Comparison of ENCODE assay signal across 8 mouse cellular contexts in genomic region chr5:73431581-73431980, GRCm38 (mm10). TPM values are rescaled to one million over a fixed set of nuclear protein-coding genes. Genes with fewer than 3 reads are reported as not detected.
DNase-seq lines count a peak whose midpoint lies in the region; ATAC-seq and TF ChIP-seq lines count a peak whose summit lies in the region.

No protein-coding gene starts in this region.

- H3K27ac ChIP-seq in heart, embryonic 10.5 days, result no peak overlapping the region
- H3K27ac ChIP-seq in gastrocnemius, adult 2 months, result no peak overlapping the region
- no peak overlapping the region for H3K27ac ChIP-seq in intestine, embryonic 15.5 days
- peak overlapping the region; percentile 61 for H3K27ac ChIP-seq in midbrain, embryonic 15.5 days
- no peak overlapping the region for H3K27ac ChIP-seq in stomach, embryonic 14.5 days (ENCODE audit: low read length)

- peak; percentile 94 for DNase-seq in heart, adult 11 months
- no peak for DNase-seq in heart, embryonic 10.5 days (ENCODE audit: low spot score)
- DNase-seq in cerebellum, postnatal 25 days, result peak; percentile 80 to 89
- DNase-seq in gastrocnemius, adult 2 months, result peak; percentile 75
- DNase-seq in left cerebral cortex, postnatal 25 days (ENCODE audit: low spot score in 2 of 2), result peak; percentile 88 to 93

- ATAC-seq in intestine, embryonic 15.5 days, result peak; percentile 63; the same call in 1 of the 2 replicates
- ATAC-seq in midbrain, embryonic 15.5 days (replicated peaks), result peak; percentile 92
- ATAC-seq in stomach, embryonic 14.5 days (ENCODE audit: insufficient number of reproducible peaks, insufficient read depth, low FRiP score, low read depth), result peak; percentile 23; the same call in 1 of the 2 replicates

- no peak overlapping the region for H3K4me2 ChIP-seq in intestine, embryonic 15.5 days (replicated peaks)
- peak overlapping the region; percentile 27; the same call in 1 of the 2 replicates for H3K4me2 ChIP-seq in midbrain, embryonic 15.5 days
- no peak overlapping the region for H3K4me2 ChIP-seq in stomach, embryonic 14.5 days (replicated peaks; ENCODE audit: low read depth, low read length)

- H3K4me3 ChIP-seq in heart, embryonic 10.5 days, result no peak overlapping the region
- no peak overlapping the region for H3K4me3 ChIP-seq in gastrocnemius, adult 2 months
- no peak overlapping the region for H3K4me3 ChIP-seq in intestine, embryonic 15.5 days (replicated peaks)
- H3K4me3 ChIP-seq in midbrain, embryonic 15.5 days, result no peak overlapping the region
- H3K4me3 ChIP-seq in stomach, embryonic 14.5 days (ENCODE audit: low read depth, low read length), result no peak overlapping the region

- no peaks in the 10 kb centered on the region for H3K4me1 ChIP-seq in heart, embryonic 10.5 days
- H3K4me1 ChIP-seq in intestine, embryonic 15.5 days (replicated peaks), result no peaks in the 10 kb centered on the region
- peaks cover 4% of the 10 kb centered on the region; the same call in 1 of the 2 replicates for H3K4me1 ChIP-seq in midbrain, embryonic 15.5 days
- no peaks in the 10 kb centered on the region for H3K4me1 ChIP-seq in stomach, embryonic 14.5 days (ENCODE audit: control insufficient read depth, insufficient read depth, low read length)

- no peak overlapping the region for H3K9ac ChIP-seq in intestine, embryonic 15.5 days
- 0 out of 2 replicates have a peak overlapping the region, but pooled peaks have one; percentile 27 for H3K9ac ChIP-seq in midbrain, embryonic 15.5 days
- H3K9ac ChIP-seq in stomach, embryonic 14.5 days (replicated peaks; ENCODE audit: low read depth, low read length), result no peak overlapping the region

- no peaks in the 10 kb centered on the region for H3K9me3 ChIP-seq in heart, embryonic 10.5 days
- H3K9me3 ChIP-seq in intestine, embryonic 15.5 days, result no peaks in the 10 kb centered on the region
- H3K9me3 ChIP-seq in midbrain, embryonic 15.5 days, result no peaks in the 10 kb centered on the region
- no peaks in the 10 kb centered on the region for H3K9me3 ChIP-seq in stomach, embryonic 14.5 days (ENCODE audit: control insufficient read depth, low read depth, low read length)

- TF ChIP-seq CTCF in gastrocnemius, adult 2 months (IDR thresholded peaks at IDR 0.05), result peak; percentile 85

- no peaks in the 10 kb centered on the region for H3K27me3 ChIP-seq in heart, embryonic 10.5 days (ENCODE audit: insufficient read depth, poor library complexity, severe bottlenecking)
- no peaks in the 10 kb centered on the region for H3K27me3 ChIP-seq in intestine, embryonic 15.5 days (replicated peaks)
- no peaks in the 10 kb centered on the region for H3K27me3 ChIP-seq in midbrain, embryonic 15.5 days (replicated peaks)
- no peaks in the 10 kb centered on the region for H3K27me3 ChIP-seq in stomach, embryonic 14.5 days (ENCODE audit: control insufficient read depth, insufficient read depth, low read length)

- intact Hi-C loops in gastrocnemius, adult 2 months (cut with DNase I), result loop anchor here (2.0 kb wide), 1 partner anchor 207 kb away; no protein-coding TSS in a partner anchor
- intact Hi-C loops in left cerebral cortex, postnatal 25 days (cut with DNase I), result loop anchor here (1.0 kb wide), 1 partner anchor 206 kb away; no protein-coding TSS in a partner anchor

- 22% methylated on average over 14 of the region's 14 CpGs for WGBS in heart, embryonic 10.5 days
- 20% methylated on average over 14 of the region's 14 CpGs for WGBS in intestine, embryonic 15.5 days
- WGBS in midbrain, embryonic 15.5 days, result 17% methylated on average over 14 of the region's 14 CpGs
- WGBS in stomach, embryonic 14.5 days, result 22% methylated on average over 14 of the region's 14 CpGs

- no peaks in the 10 kb centered on the region for H3K36me3 ChIP-seq in heart, embryonic 10.5 days
- no peaks in the 10 kb centered on the region for H3K36me3 ChIP-seq in intestine, embryonic 15.5 days
- H3K36me3 ChIP-seq in midbrain, embryonic 15.5 days (replicated peaks), result no peaks in the 10 kb centered on the region
- no peaks in the 10 kb centered on the region for H3K36me3 ChIP-seq in stomach, embryonic 14.5 days (ENCODE audit: control insufficient read depth, insufficient read depth, low read length)

RNA-seq across cellular contexts. Expression of gene Cwh43, which starts 25.7 kb away (rescaled TPM):
- polyA plus RNA-seq in heart, embryonic 10.5 days (2016; fragmentation: Nextera tagmentation; extraction: Ambion mirVana), result 0.09 TPM in 1 of 2 replicates, not detected in the other
- total RNA-seq in gastrocnemius, adult 2 months (2021), result not detected
- 0.15 and 0.20 TPM in 2 replicates for polyA plus RNA-seq in intestine, embryonic 15.5 days (2015; fragmentation: Nextera tagmentation; extraction: Ambion mirVana)
- total RNA-seq in left cerebral cortex, postnatal 25 days (2021), result 1 to 10 TPM; 1.9 to 2.2 TPM
- polyA plus RNA-seq in midbrain, embryonic 15.5 days (2015; fragmentation: Nextera tagmentation; extraction: Ambion mirVana), result 0.28 and 0.59 TPM in 2 replicates
- not detected in 2 replicates for polyA plus RNA-seq in stomach, embryonic 14.5 days (2014; fragmentation: Nextera tagmentation; extraction: Ambion mirVana)

RNA-seq across cellular contexts. Expression of gene Dcun1d4, which starts 49.2 kb away (rescaled TPM):
- polyA plus RNA-seq in heart, embryonic 10.5 days (2016; fragmentation: Nextera tagmentation; extraction: Ambion mirVana), result 18.3 and 20.4 TPM in 2 replicates
- total RNA-seq in gastrocnemius, adult 2 months (2021), result 10 to 100 TPM; 10.5 to 12.2 TPM
- polyA plus RNA-seq in intestine, embryonic 15.5 days (2015; fragmentation: Nextera tagmentation; extraction: Ambion mirVana), result 18.0 and 20.9 TPM in 2 replicates
- total RNA-seq in left cerebral cortex, postnatal 25 days (2021), result 100 to 1,000 TPM; 118 to 122 TPM
- 46.7 and 52.2 TPM in 2 replicates for polyA plus RNA-seq in midbrain, embryonic 15.5 days (2015; fragmentation: Nextera tagmentation; extraction: Ambion mirVana)
- polyA plus RNA-seq in stomach, embryonic 14.5 days (2014; fragmentation: Nextera tagmentation; extraction: Ambion mirVana), result 29.4 and 33.3 TPM in 2 replicates

Comparison
In these comparisons a context has a peak if more than half of its experiments do, and no peak if none do; other contexts are left out.
1. ATAC-seq: peak in every context shown above with its lines; median percentile 92 in midbrain, embryonic 15.5 days; 63 in intestine, embryonic 15.5 days; 23 in stomach, embryonic 14.5 days.